Comparison of ENCODE assay signal across 14 mouse cellular contexts in the genomic region with DNA sequence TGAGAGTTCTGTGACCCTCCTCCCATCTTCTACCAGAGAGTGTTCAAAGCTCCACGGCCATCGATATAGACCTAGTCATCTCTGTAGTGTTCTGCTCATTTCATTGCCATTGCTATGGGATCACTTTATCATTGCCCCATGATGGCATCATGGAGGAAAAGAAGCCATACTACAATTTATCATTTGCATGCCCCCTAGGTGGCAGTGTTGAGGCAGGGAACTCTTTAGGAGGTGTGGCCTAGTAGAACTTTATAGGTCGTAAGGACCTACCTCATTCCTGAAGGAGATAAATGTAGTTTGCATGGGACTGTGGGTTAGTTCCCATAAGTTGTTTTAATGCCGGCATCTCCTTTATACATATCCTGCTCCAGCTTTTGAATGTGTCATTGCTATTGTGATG.
DNase-seq lines count a peak whose midpoint lies in the region; ATAC-seq and TF ChIP-seq lines count a peak whose summit lies in the region.
"Had no signal": no experiment of that assay in that cellular context is flagged by ENCODE, and none has a peak within 500 bp of the region (broad histone marks: within the 10 kb centered on the region; RNA-seq: fewer than 3 reads in every experiment).

No protein-coding gene starts in this region.

- H3K4me1 ChIP-seq in hindbrain, postnatal 0 days (ENCODE audit: insufficient read depth, low read length) = no peaks in the 10 kb centered on the region
- no peaks in the 10 kb centered on the region for H3K4me1 ChIP-seq in hindbrain, embryonic 14.5 days (replicated peaks; ENCODE audit: control insufficient read depth, insufficient read depth, low read length)
- H3K4me1 ChIP-seq in hindbrain, embryonic 10.5 days (replicated peaks) = no peaks in the 10 kb centered on the region
- H3K4me1 ChIP-seq: heart, embryonic 13.5 days; hindbrain, embryonic 13.5 days; limb, embryonic 12.5 days; midbrain, embryonic 10.5 days; stomach, embryonic 15.5 days had no signal

- DNase-seq in hindbrain, postnatal 0 days (ENCODE audit: low spot score) = no peak
- DNase-seq in hindbrain, embryonic 14.5 days (ENCODE audit: low spot score) = no peak
- DNase-seq in A20 (ENCODE audit: low read depth, low spot score) = peak; percentile 13
- DNase-seq in ES-CJ7 (ENCODE audit: low read depth, low spot score) = peak; percentile 36
- DNase-seq in adrenal gland, postnatal 36 days = peak; percentile 31 to 43
- no peak for DNase-seq in right cerebral cortex, postnatal 25 days
- no peak for DNase-seq in hindbrain, embryonic 10.5 days (ENCODE audit: low spot score)
- DNase-seq: cerebellum, adult 18-20 months; thymus, postnatal 25 days had no signal

- no peak overlapping the region for H3K9ac ChIP-seq in hindbrain, postnatal 0 days (replicated peaks; ENCODE audit: low read length)
- H3K9ac ChIP-seq in hindbrain, embryonic 14.5 days = no peak overlapping the region
- H3K9ac ChIP-seq: heart, embryonic 13.5 days; hindbrain, embryonic 13.5 days; limb, embryonic 12.5 days; stomach, embryonic 15.5 days had no signal

- ATAC-seq in hindbrain, postnatal 0 days = no peak
- no peak for ATAC-seq in hindbrain, embryonic 14.5 days (ENCODE audit: low FRiP score)

- H3K27me3 ChIP-seq in hindbrain, postnatal 0 days (ENCODE audit: insufficient read depth, low read length) = no peaks in the 10 kb centered on the region
- H3K27me3 ChIP-seq in hindbrain, embryonic 14.5 days (ENCODE audit: control insufficient read depth, insufficient read depth, low read length) = no peaks in the 10 kb centered on the region
- H3K27me3 ChIP-seq in hindbrain, embryonic 10.5 days (ENCODE audit: insufficient read depth, poor library complexity, severe bottlenecking) = no peaks in the 10 kb centered on the region
- H3K27me3 ChIP-seq: heart, embryonic 13.5 days; hindbrain, embryonic 13.5 days; limb, embryonic 12.5 days; stomach, embryonic 15.5 days had no signal

- 90% methylated on average over 4 of the region's 4 CpGs for WGBS in hindbrain, postnatal 0 days
- 95% methylated on average over 4 of the region's 4 CpGs for WGBS in hindbrain, embryonic 14.5 days
- WGBS in hindbrain, embryonic 10.5 days = 90% methylated on average over 4 of the region's 4 CpGs

- H3K4me2 ChIP-seq in hindbrain, postnatal 0 days (ENCODE audit: low read depth, low read length) = no peak overlapping the region
- no peak overlapping the region for H3K4me2 ChIP-seq in hindbrain, embryonic 14.5 days (replicated peaks)
- H3K4me2 ChIP-seq: heart, embryonic 13.5 days; hindbrain, embryonic 13.5 days; limb, embryonic 12.5 days; stomach, embryonic 15.5 days had no signal

- H3K27ac ChIP-seq in hindbrain, postnatal 0 days = no peak overlapping the region
- no peak overlapping the region for H3K27ac ChIP-seq in hindbrain, embryonic 14.5 days
- no peak overlapping the region for H3K27ac ChIP-seq in hindbrain, embryonic 10.5 days
- H3K27ac ChIP-seq: heart, embryonic 13.5 days; hindbrain, embryonic 13.5 days; limb, embryonic 12.5 days; midbrain, embryonic 10.5 days; stomach, embryonic 15.5 days had no signal

- H3K36me3 ChIP-seq in hindbrain, postnatal 0 days (ENCODE audit: insufficient read depth, low read length) = no peaks in the 10 kb centered on the region
- no peaks in the 10 kb centered on the region for H3K36me3 ChIP-seq in hindbrain, embryonic 14.5 days (replicated peaks; ENCODE audit: control insufficient read depth, insufficient read depth)
- no peaks in the 10 kb centered on the region for H3K36me3 ChIP-seq in hindbrain, embryonic 10.5 days
- H3K36me3 ChIP-seq: heart, embryonic 13.5 days; hindbrain, embryonic 13.5 days; limb, embryonic 12.5 days; midbrain, embryonic 10.5 days; stomach, embryonic 15.5 days had no signal

- no peaks in the 10 kb centered on the region for H3K9me3 ChIP-seq in hindbrain, postnatal 0 days (ENCODE audit: low read length)
- H3K9me3 ChIP-seq in hindbrain, embryonic 14.5 days (ENCODE audit: control insufficient read depth, low read length) = peaks cover 10% of the 10 kb centered on the region
- H3K9me3 ChIP-seq in hindbrain, embryonic 10.5 days = peaks cover 8% of the 10 kb centered on the region; the same call in 1 of the 2 replicates
- H3K9me3 ChIP-seq: limb, embryonic 12.5 days; stomach, embryonic 15.5 days had no signal

- TF ChIP-seq CTCF in hindbrain, postnatal 0 days (IDR thresholded peaks at IDR 0.05; ENCODE audit: low read depth) = 0 out of 2 replicates have a peak, but pooled peaks have one; percentile 4

- H3K4me3 ChIP-seq in hindbrain, postnatal 0 days (ENCODE audit: low read length) = no peak overlapping the region
- no peak overlapping the region for H3K4me3 ChIP-seq in hindbrain, embryonic 14.5 days (replicated peaks; ENCODE audit: low read length)
- H3K4me3 ChIP-seq in hindbrain, embryonic 10.5 days = no peak overlapping the region
- H3K4me3 ChIP-seq: heart, embryonic 13.5 days; hindbrain, embryonic 13.5 days; limb, embryonic 12.5 days; midbrain, embryonic 10.5 days; stomach, embryonic 15.5 days had no signal

Comparison
In these comparisons a context has a peak if more than half of its experiments do, and no peak if none do; other contexts are left out.
1. DNase-seq: peak in A20 (single experiment), ES-CJ7 (single experiment) and adrenal gland, postnatal 36 days (2 of 2); none in hindbrain, postnatal 0 days (single experiment), hindbrain, embryonic 14.5 days (single experiment), right cerebral cortex, postnatal 25 days (single experiment) and hindbrain, embryonic 10.5 days (single experiment).